Mouse (Mus musculus) layer of hippocampus, postnatal 14 days (tissue): ENCODE measurements at regions not wholly inside any gene's neighbourhood (a gene's known extent, or its start where the extent isn't known, plus 50 kb on each side); places are given as distances from the start of the nearest gene placed in this dataset.

Experiments used
- DNase-seq, 2 experiments: peaks; one replicate each; pipeline ENCODE4 v3.0.0; 2021 to 2022; ENCODE audit warnings: low spot score in 2 of 2, mixed read lengths in 1 of 2

GRCm38 (mm10) chr3:115816328-115817160 is 71.1 kb upstream of the Dph5 start:
- DNase-seq, result no peak

DNA sequence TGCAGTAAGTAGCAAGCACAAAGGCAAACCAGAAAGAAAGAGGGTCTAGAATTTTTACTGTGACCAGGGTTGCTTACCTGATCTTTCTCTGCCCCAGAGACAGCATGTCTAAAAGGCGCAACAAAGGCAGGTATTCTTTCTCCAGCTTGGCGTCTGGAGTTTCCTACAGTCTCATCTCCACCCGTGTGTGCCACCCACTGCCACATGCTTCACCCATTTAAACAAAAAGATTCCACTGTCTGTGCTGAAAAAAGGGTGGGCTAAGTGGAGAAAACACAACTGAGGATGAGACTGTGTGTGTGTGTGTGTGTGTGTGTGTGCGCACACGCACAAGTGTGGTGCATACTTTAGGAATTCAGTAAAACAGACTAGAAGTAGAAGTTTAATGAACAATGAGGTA is 69.9 kb upstream of the Dph5 start:
- no peak for DNase-seq

DNA sequence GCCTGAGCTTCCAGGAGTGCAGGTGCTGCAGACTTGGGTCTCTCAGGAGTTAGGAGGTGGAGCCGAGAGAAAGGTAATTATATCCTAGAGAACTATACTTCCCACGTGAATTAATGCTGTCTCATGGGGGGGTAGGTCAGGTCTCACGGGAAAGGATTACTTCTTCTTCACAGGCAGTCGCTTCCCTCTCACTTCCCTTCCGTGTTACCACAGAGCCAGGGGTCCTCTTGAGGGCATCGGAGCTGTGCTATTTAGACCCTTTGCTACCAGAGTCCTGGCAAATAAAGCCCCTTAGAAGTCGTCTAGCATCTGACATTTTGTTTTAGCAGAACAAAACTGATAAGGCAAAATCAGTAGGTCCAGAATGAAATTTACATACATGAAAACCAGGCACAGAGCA is 68.9 kb upstream of the Dph5 start:
- no peak for DNase-seq

GRCm38 (mm10) chr3:115819401-115820138 is 68.1 kb upstream of the Dph5 start:
- DNase-seq, result no peak

- DNase-seq, result no peak
Observed at GRCm38 (mm10) chr3:115820139-115820481, 67.5 kb upstream of the Dph5 start.

- no peak for DNase-seq
Observed at GRCm38 (mm10) chr3:115821627-115822026, 66.0 kb upstream of the Dph5 start.

GRCm38 (mm10) chr3:115822491-115822890 is 65.1 kb upstream of the Dph5 start:
- DNase-seq, result no peak

DNA sequence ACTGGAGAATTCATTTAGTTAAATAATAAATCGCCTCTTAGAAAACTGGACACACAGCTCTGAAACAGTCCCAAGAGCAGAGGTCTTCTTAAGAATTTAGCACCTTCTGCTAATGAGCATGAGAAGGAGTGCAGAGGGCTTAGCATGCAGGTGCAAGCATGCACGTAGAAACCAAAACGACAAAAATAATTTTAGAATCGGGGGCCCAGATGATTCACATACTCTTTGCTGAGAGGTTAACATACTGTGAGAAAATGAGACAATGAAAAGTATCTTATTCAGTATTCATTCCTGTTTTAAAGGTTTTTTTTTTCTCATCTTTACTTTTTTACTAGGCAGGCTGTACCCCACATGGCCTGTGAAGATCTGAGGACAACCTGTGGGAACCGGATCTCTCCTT is 63.9 kb upstream of the Dph5 start:
- no peak for DNase-seq

- no peak for DNase-seq
Observed at GRCm38 (mm10) chr3:115824792-115825191, 62.8 kb upstream of the Dph5 start.

- DNase-seq, result no peak
Observed at GRCm38 (mm10) chr3:115835381-115835780, 52.3 kb upstream of the Dph5 start.

DNA sequence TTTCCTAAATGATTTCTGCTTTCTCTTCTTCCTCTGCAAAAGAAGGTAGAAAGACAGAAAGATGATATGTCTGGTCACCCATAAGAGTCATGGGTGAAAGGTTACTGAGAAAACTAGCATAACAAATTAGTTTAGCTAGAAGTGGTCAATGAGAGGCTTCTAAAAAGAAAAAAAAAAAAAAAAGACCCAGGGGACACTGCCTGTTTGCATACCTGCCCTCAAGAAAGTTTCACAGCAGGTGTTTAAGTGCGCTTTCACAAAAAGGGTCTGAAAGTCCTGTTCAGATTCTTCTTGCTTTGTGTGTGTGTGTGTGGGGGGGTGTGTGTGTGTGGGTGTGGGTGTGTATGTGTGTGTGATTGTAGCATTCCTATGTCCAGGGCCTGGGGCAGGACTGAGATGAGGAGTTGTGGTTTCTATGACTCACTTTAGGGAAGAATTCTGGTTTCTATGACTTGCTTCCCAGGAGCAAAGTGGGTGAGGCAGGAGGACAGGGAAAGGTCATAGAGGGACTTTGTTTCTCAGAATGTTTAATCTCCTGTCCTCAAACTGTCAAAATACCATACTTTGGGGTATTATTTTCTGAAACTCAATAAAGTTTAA is 49.9 kb upstream of the Dph5 start:
- no peak for DNase-seq
